In genomic region chr10:118110006-118110920, GRCm38 (mm10) we compare ENCODE assay signal across 9 mouse cellular contexts. TPM values are rescaled to one million over a fixed set of nuclear protein-coding genes. Genes with fewer than 3 reads are reported as not detected.
DNase-seq lines count a peak whose midpoint lies in the region; ATAC-seq and TF ChIP-seq lines count a peak whose summit lies in the region.
"Had no signal": no experiment of that assay in that cellular context is flagged by ENCODE, and none has a peak within 500 bp of the region (broad histone marks: within the 10 kb centered on the region; RNA-seq: fewer than 3 reads in every experiment).

No protein-coding gene starts in this region.

- H3K4me1 ChIP-seq in liver, adult 2 months (ENCODE audit: control insufficient read depth, insufficient read depth, low read length), result no peaks in the 10 kb centered on the region
- 0 out of 2 replicates have a peak, but pooled peaks cover 3% of the 10 kb centered on the region for H3K4me1 ChIP-seq in liver, embryonic 12.5 days
- no peaks in the 10 kb centered on the region for H3K4me1 ChIP-seq in embryonic facial prominence, embryonic 14.5 days (ENCODE audit: control insufficient read depth, insufficient read depth, low read length)
- no peaks in the 10 kb centered on the region for H3K4me1 ChIP-seq in intestine, embryonic 16.5 days (ENCODE audit: control insufficient read depth, insufficient read depth, low read length)

- no peaks in the 10 kb centered on the region for H3K36me3 ChIP-seq in liver, adult 2 months (ENCODE audit: control insufficient read depth, insufficient read depth, low read length)
- H3K36me3 ChIP-seq in liver, embryonic 12.5 days, result no peaks in the 10 kb centered on the region
- H3K36me3 ChIP-seq in embryonic facial prominence, embryonic 14.5 days (ENCODE audit: control insufficient read depth, insufficient read depth, low read length), result no peaks in the 10 kb centered on the region
- H3K36me3 ChIP-seq in intestine, embryonic 16.5 days (ENCODE audit: control insufficient read depth, insufficient read depth, low read length), result no peaks in the 10 kb centered on the region

- no peak for TF ChIP-seq POLR2A in liver, adult 2 months (IDR thresholded peaks at IDR 0.05; ENCODE audit: extremely low read depth, insufficient read depth, low read length)

- 0 out of 2 replicates have a peak, but pooled peaks have one; percentile 30 for TF ChIP-seq CTCF in liver, adult 2 months (IDR thresholded peaks at IDR 0.05; ENCODE audit: low read depth, low read length)

- ATAC-seq in liver, embryonic 12.5 days, result no peak
- ATAC-seq in embryonic facial prominence, embryonic 14.5 days (ENCODE audit: low read depth), result peak; percentile 8; the same call in 1 of the 2 replicates
- peak; percentile 38; the same call in 1 of the 2 replicates for ATAC-seq in intestine, embryonic 16.5 days
- ATAC-seq in erythroid progenitor cell, adult 5-6 weeks (replicated peaks; ENCODE audit: low FRiP score, poor library complexity, severe bottlenecking), result no peak
- no peak for ATAC-seq in erythroblast, adult 5-6 weeks (replicated peaks; ENCODE audit: low FRiP score, poor library complexity, severe bottlenecking)

- H3K9me3 ChIP-seq in liver, embryonic 12.5 days (replicated peaks), result no peaks in the 10 kb centered on the region
- no peaks in the 10 kb centered on the region for H3K9me3 ChIP-seq in embryonic facial prominence, embryonic 14.5 days (ENCODE audit: control insufficient read depth, low read length)
- no peaks in the 10 kb centered on the region for H3K9me3 ChIP-seq in intestine, embryonic 16.5 days (ENCODE audit: control insufficient read depth, low read length)

- H3K9ac ChIP-seq in liver, adult 2 months (ENCODE audit: low read depth, low read length), result no peak overlapping the region
- no peak overlapping the region for H3K9ac ChIP-seq in liver, embryonic 12.5 days
- H3K9ac ChIP-seq in embryonic facial prominence, embryonic 14.5 days (ENCODE audit: low read depth, low read length), result no peak overlapping the region
- H3K9ac ChIP-seq in intestine, embryonic 16.5 days (ENCODE audit: low read depth, low read length), result no peak overlapping the region

- H3K4me3 ChIP-seq in liver, adult 2 months (ENCODE audit: insufficient read depth, low read depth, low read length), result no peak overlapping the region
- H3K4me3 ChIP-seq in liver, embryonic 12.5 days, result no peak overlapping the region
- H3K4me3 ChIP-seq in embryonic facial prominence, embryonic 14.5 days (ENCODE audit: low read depth, low read length), result no peak overlapping the region
- no peak overlapping the region for H3K4me3 ChIP-seq in intestine, embryonic 16.5 days (ENCODE audit: low read length)

- no peaks in the 10 kb centered on the region for H3K79me2 ChIP-seq in liver, adult 2 months (ENCODE audit: control insufficient read depth, insufficient read depth, low read length)

- no peak overlapping the region for H3K4me2 ChIP-seq in liver, embryonic 12.5 days
- H3K4me2 ChIP-seq in embryonic facial prominence, embryonic 14.5 days (ENCODE audit: low read depth, low read length), result no peak overlapping the region
- no peak overlapping the region for H3K4me2 ChIP-seq in intestine, embryonic 16.5 days (ENCODE audit: low read depth, low read length)

- no peak overlapping the region for H3K27ac ChIP-seq in liver, adult 2 months (replicated peaks; ENCODE audit: insufficient read depth, low read depth, low read length)
- H3K27ac ChIP-seq in liver, embryonic 12.5 days, result no peak overlapping the region
- no peak overlapping the region for H3K27ac ChIP-seq in embryonic facial prominence, embryonic 14.5 days (replicated peaks; ENCODE audit: low read depth, low read length)
- no peak overlapping the region for H3K27ac ChIP-seq in intestine, embryonic 16.5 days (ENCODE audit: low read length)
- H3K27ac ChIP-seq: macrophage had no signal

- WGBS in liver, adult 2 months, result 43% methylated on average over 8 of the region's 8 CpGs
- WGBS in liver, embryonic 12.5 days (ENCODE audit: insufficient replicate concordance), result 46% methylated on average over 8 of the region's 8 CpGs
- 27% methylated on average over 7 of the region's 8 CpGs for WGBS in embryonic facial prominence, embryonic 14.5 days
- WGBS in intestine, embryonic 16.5 days, result 20% methylated on average over 8 of the region's 8 CpGs

- peak; percentile 21 for DNase-seq in liver, adult 2 months (ENCODE audit: extremely low read depth, low read depth, low spot score)
- DNase-seq in R1 (ENCODE audit: low read depth, low spot score), result peak; percentile 29
- peak; percentile 80 for DNase-seq in embryonic facial prominence, embryonic 14.5 days (ENCODE audit: low spot score)
- DNase-seq in lung, postnatal 25 days (ENCODE audit: low spot score), result peak; percentile 78

- no peaks in the 10 kb centered on the region for H3K27me3 ChIP-seq in liver, adult 2 months (ENCODE audit: control insufficient read depth, insufficient read depth, low read length)
- H3K27me3 ChIP-seq in liver, embryonic 12.5 days (replicated peaks), result peaks cover under 1% of the 10 kb centered on the region; the same call in 1 of the 2 replicates
- no peaks in the 10 kb centered on the region for H3K27me3 ChIP-seq in embryonic facial prominence, embryonic 14.5 days (replicated peaks; ENCODE audit: control insufficient read depth, insufficient read depth, low read length)
- no peaks in the 10 kb centered on the region for H3K27me3 ChIP-seq in intestine, embryonic 16.5 days (replicated peaks; ENCODE audit: control insufficient read depth, insufficient read depth, low read length)

RNA-seq across cellular contexts. Expression of gene Mdm1, which starts 31.3 kb away (rescaled TPM):
- total RNA-seq in liver, adult 2 months (2014; rRNA removed), result 0.94 and 1.1 TPM in 2 replicates
- 0.35 and 0.49 TPM in 2 replicates for polyA plus RNA-seq in liver, adult 2 months (2012; rRNA removed)
- 17.9 and 19.6 TPM in 2 replicates for polyA plus RNA-seq in liver, embryonic 12.5 days (2016; fragmentation: Nextera tagmentation; extraction: Ambion mirVana)
- 27.2 and 31.7 TPM in 2 replicates for polyA plus RNA-seq in embryonic facial prominence, embryonic 14.5 days (2014; fragmentation: Nextera tagmentation; extraction: Ambion mirVana)
- polyA plus RNA-seq in intestine, embryonic 16.5 days (2015; fragmentation: Nextera tagmentation; extraction: Ambion mirVana), result 13.0 and 13.9 TPM in 2 replicates
- total RNA-seq in erythroid progenitor cell, adult 5-6 weeks (2015; ENCODE audit: low replicate concordance), result 8.0 and 12.3 TPM in 2 replicates
- total RNA-seq in erythroid progenitor cell, adult 5-6 weeks (2017; ENCODE audit: low replicate concordance), result 30.4 and 41.5 TPM in 2 replicates
- 2.1 and 14.8 TPM in 2 replicates for total RNA-seq in erythroblast, adult 5-6 weeks (2015; ENCODE audit: low replicate concordance)
- 6.3 and 7.3 TPM in 2 replicates for total RNA-seq in erythroblast, adult 5-6 weeks (2017; ENCODE audit: low replicate concordance)

Comparison
In these comparisons a context has a peak if more than half of its experiments do, and no peak if none do; other contexts are left out.
1. DNase-seq: peak in every context shown above with its lines; median percentile 80 in embryonic facial prominence, embryonic 14.5 days; 78 in lung, postnatal 25 days; 29 in R1; 21 in liver, adult 2 months.
2. ATAC-seq: peak in embryonic facial prominence, embryonic 14.5 days (single experiment) and intestine, embryonic 16.5 days (single experiment); none in liver, embryonic 12.5 days (single experiment), erythroid progenitor cell, adult 5-6 weeks (single experiment) and erythroblast, adult 5-6 weeks (single experiment).